Mouse (Mus musculus) erythroblast, embryonic 14.5 days (primary cell): ENCODE data around the gene Rdh16f2. TPM values are rescaled to one million over a fixed set of nuclear protein-coding genes. Genes with fewer than 3 reads are reported as not detected.

Experiments used
- H3K27me3 ChIP-seq: 2 replicates; pipeline ENCODE4 v1.6.1; 2012; ENCODE audit warnings: inconsistent platforms; ENCODE audit not compliant: control insufficient read depth
- H3K36me3 ChIP-seq: 2 replicates; pipeline ENCODE4 v1.6.1; 2012; ENCODE audit warnings: mild to moderate bottlenecking, inconsistent platforms; ENCODE audit not compliant: control insufficient read depth
- H3K4me1 ChIP-seq: 2 replicates; pipeline ENCODE4 v1.6.1; 2012; ENCODE audit warnings: inconsistent platforms; ENCODE audit not compliant: control insufficient read depth
- H3K4me3 ChIP-seq: replicated peaks from 2 replicates; pipeline ENCODE3; 2012; ENCODE audit warnings: moderate library complexity, mild to moderate bottlenecking, inconsistent platforms
- H3K9me3 ChIP-seq: 2 replicates; pipeline ENCODE4 v1.6.1; 2012; ENCODE audit warnings: low read length, inconsistent platforms, mixed read lengths; ENCODE audit not compliant: control insufficient read depth
- GATA1 ChIP-seq: IDR thresholded peaks from 2 replicates; pipeline ENCODE4 v1.6.1; 2012; ENCODE audit warnings: low read length, inconsistent platforms, mixed read lengths
- TAL1 ChIP-seq: IDR thresholded peaks from 3 replicates; pipeline ENCODE4 v1.6.1; 2012; ENCODE audit warnings: low read length, inconsistent platforms, mixed read lengths
- polyA plus RNA-seq: library from polyadenylated mRNA; stranded (reverse); fragments of >175 nt; gene quantifications from 2 replicates; pipeline ENCODE4 v1.2.3, GENCODE M21; 2012

The Rdh16f2 gene
- polyA plus RNA-seq, 1 experiment = not detected

- TF ChIP-seq GATA1 (no peak), TAL1 (no peak)
Observed at GRCm38 (mm10) chr10:127924597-127925378, 58.5 kb downstream of the Rdh16f2 start.

More at GRCm38 (mm10) chr10:127924597-127925378, 58.5 kb downstream of the Rdh16f2 start:
- H3K9me3 ChIP-seq = no peaks in the 10 kb centered on the region
- H3K36me3 ChIP-seq = no peaks in the 10 kb centered on the region
- no peaks in the 10 kb centered on the region for H3K4me1 ChIP-seq
- no peaks in the 10 kb centered on the region for H3K27me3 ChIP-seq
- H3K4me3 ChIP-seq = no peak overlapping the region

Other genes with a start within 250 kb of the Rdh16f2 start
- 2.1 and 2.3 TPM in 2 replicates for gene Lrp1, start 245.3 kb upstream of the Rdh16f2 start, polyA plus RNA-seq
- gene Stat6, start 223.5 kb upstream of the Rdh16f2 start, polyA plus RNA-seq = 1.2 and 2.1 TPM in 2 replicates
- 0.04 and 0.14 TPM in 2 replicates for gene Nemp1, start 199.6 kb upstream of the Rdh16f2 start, polyA plus RNA-seq
- gene Nab2, start 197.9 kb upstream of the Rdh16f2 start, polyA plus RNA-seq = 0.03 and 0.08 TPM in 2 replicates
- 0.02 TPM in 1 of 2 replicates, not detected in the other for gene Myo1a, start 161.3 kb upstream of the Rdh16f2 start, polyA plus RNA-seq
- gene Tac2, start 142.0 kb upstream of the Rdh16f2 start, polyA plus RNA-seq = 7.2 and 9.6 TPM in 2 replicates
- 0.02 and 0.03 TPM in 2 replicates for gene Zbtb39, start 126.9 kb upstream of the Rdh16f2 start, polyA plus RNA-seq
- gene Gpr182, start 114.7 kb upstream of the Rdh16f2 start, polyA plus RNA-seq = 0.12 and 0.19 TPM in 2 replicates
- gene Rdh1, start 106.8 kb upstream of the Rdh16f2 start, polyA plus RNA-seq = not detected in 2 replicates
- gene Rdh16f1, start 106.7 kb upstream of the Rdh16f2 start, polyA plus RNA-seq = not detected in 2 replicates
- not detected in 2 replicates for gene Rdh9, start 90.1 kb upstream of the Rdh16f2 start, polyA plus RNA-seq
- gene Rdh16, start 65.3 kb upstream of the Rdh16f2 start, polyA plus RNA-seq = not detected in 2 replicates
- not detected in 2 replicates for gene Rdh19, start 16.5 kb upstream of the Rdh16f2 start, polyA plus RNA-seq
- not detected in 2 replicates for gene Rdh7, start 22.3 kb downstream of the Rdh16f2 start, polyA plus RNA-seq
- not detected in 2 replicates for gene Sdr9c7, start 32.0 kb downstream of the Rdh16f2 start, polyA plus RNA-seq
- gene Hsd17b6, start 141.1 kb downstream of the Rdh16f2 start, polyA plus RNA-seq = not detected in 2 replicates
- gene Prim1, start 148.7 kb downstream of the Rdh16f2 start, polyA plus RNA-seq = 1.3 TPM in 2 replicates
- 10.5 and 11.0 TPM in 2 replicates for gene Naca, start 169.1 kb downstream of the Rdh16f2 start, polyA plus RNA-seq
- 8.6 and 11.8 TPM in 2 replicates for gene Ptges3, start 192.5 kb downstream of the Rdh16f2 start, polyA plus RNA-seq
- 152 and 224 TPM in 2 replicates for gene Atp5b, start 216.8 kb downstream of the Rdh16f2 start, polyA plus RNA-seq
- gene Baz2a, start 225.1 kb downstream of the Rdh16f2 start, polyA plus RNA-seq = 3.2 and 3.6 TPM in 2 replicates